In genomic region chr11:72130021-72130420, GRCm38 (mm10) we compare ENCODE assay signal across 8 mouse cellular contexts. TPM values are rescaled to one million over a fixed set of nuclear protein-coding genes. Genes with fewer than 3 reads are reported as not detected.
DNase-seq lines count a peak whose midpoint lies in the region; ATAC-seq lines count a peak whose summit lies in the region.

No protein-coding gene starts in this region.

- no peak overlapping the region for H3K4me2 ChIP-seq in kidney, embryonic 14.5 days (replicated peaks; ENCODE audit: low read depth, low read length)
- H3K4me2 ChIP-seq in liver, embryonic 15.5 days, result peak overlapping the region; percentile 6; the same call in 1 of the 2 replicates
- peak overlapping the region; percentile 13 for H3K4me2 ChIP-seq in stomach, embryonic 15.5 days

- peak; percentile 40 for DNase-seq in kidney, postnatal 10 days
- peak; percentile 74 for DNase-seq in cerebellum, adult 8-10 months
- DNase-seq in heart, adult 8-10 months (ENCODE audit: low spot score), result peak; percentile 63
- DNase-seq in urinary bladder, postnatal 10 days (ENCODE audit: low spot score), result no peak
- DNase-seq in spleen, adult 18-20 months, result no peak

- WGBS in kidney, embryonic 14.5 days, result 14% methylated on average over 11 of the region's 11 CpGs
- 15% methylated on average over 11 of the region's 11 CpGs for WGBS in liver, embryonic 15.5 days (ENCODE audit: insufficient replicate concordance)
- 10% methylated on average over 11 of the region's 11 CpGs for WGBS in stomach, embryonic 15.5 days

- H3K4me3 ChIP-seq in kidney, embryonic 14.5 days (ENCODE audit: low read length), result no peak overlapping the region
- no peak overlapping the region for H3K4me3 ChIP-seq in liver, embryonic 15.5 days (replicated peaks)
- H3K4me3 ChIP-seq in stomach, embryonic 15.5 days (replicated peaks), result no peak overlapping the region

- no peak overlapping the region for H3K27ac ChIP-seq in kidney, embryonic 14.5 days (ENCODE audit: low read depth, low read length)
- no peak overlapping the region for H3K27ac ChIP-seq in liver, embryonic 15.5 days (replicated peaks)
- H3K27ac ChIP-seq in stomach, embryonic 15.5 days, result 0 out of 2 replicates have a peak overlapping the region, but pooled peaks have one; percentile 3

- H3K27me3 ChIP-seq in kidney, embryonic 14.5 days (ENCODE audit: control insufficient read depth, insufficient read depth, low read length), result peaks cover 20% of the 10 kb centered on the region
- peaks cover 37% of the 10 kb centered on the region for H3K27me3 ChIP-seq in liver, embryonic 15.5 days
- peaks cover 11% of the 10 kb centered on the region for H3K27me3 ChIP-seq in stomach, embryonic 15.5 days (replicated peaks)

- H3K4me1 ChIP-seq in kidney, embryonic 14.5 days (ENCODE audit: control insufficient read depth, insufficient read depth, low read length), result 0 out of 2 replicates have a peak, but pooled peaks cover 6% of the 10 kb centered on the region
- H3K4me1 ChIP-seq in liver, embryonic 15.5 days (replicated peaks), result peaks cover 4% of the 10 kb centered on the region; the same call in 1 of the 2 replicates
- H3K4me1 ChIP-seq in stomach, embryonic 15.5 days, result peaks cover 30% of the 10 kb centered on the region

- no peak for ATAC-seq in kidney, embryonic 14.5 days (ENCODE audit: low FRiP score, low TSS enrichment)
- ATAC-seq in liver, embryonic 15.5 days (ENCODE audit: insufficient read depth), result no peak
- ATAC-seq in stomach, embryonic 15.5 days (ENCODE audit: insufficient read depth, low FRiP score, low read depth), result peak; percentile 69; the same call in 1 of the 2 replicates

- no peaks in the 10 kb centered on the region for H3K36me3 ChIP-seq in kidney, embryonic 14.5 days (ENCODE audit: control insufficient read depth, insufficient read depth, low read length)
- no peaks in the 10 kb centered on the region for H3K36me3 ChIP-seq in liver, embryonic 15.5 days (replicated peaks)
- no peaks in the 10 kb centered on the region for H3K36me3 ChIP-seq in stomach, embryonic 15.5 days

- no peak overlapping the region for H3K9ac ChIP-seq in kidney, embryonic 14.5 days (ENCODE audit: low read depth, low read length)
- H3K9ac ChIP-seq in liver, embryonic 15.5 days, result no peak overlapping the region
- H3K9ac ChIP-seq in stomach, embryonic 15.5 days, result no peak overlapping the region

- no peaks in the 10 kb centered on the region for H3K9me3 ChIP-seq in kidney, embryonic 14.5 days (ENCODE audit: control insufficient read depth, low read length)
- H3K9me3 ChIP-seq in liver, embryonic 15.5 days (replicated peaks), result no peaks in the 10 kb centered on the region
- H3K9me3 ChIP-seq in stomach, embryonic 15.5 days, result no peaks in the 10 kb centered on the region

RNA-seq across cellular contexts. Expression of gene Pitpnm3, which starts 5.6 kb away (rescaled TPM):
- 0.07 and 0.09 TPM in 2 replicates for polyA plus RNA-seq in kidney, embryonic 14.5 days (2014; fragmentation: Nextera tagmentation; extraction: Ambion mirVana)
- total RNA-seq in heart, adult 8-10 months (2022), result 1 to 10 TPM; 1.1 to 2.1 (median 1.9) TPM
- 0.03 TPM in 1 of 2 replicates, not detected in the other for polyA plus RNA-seq in liver, embryonic 15.5 days (2015; fragmentation: Nextera tagmentation; extraction: Ambion mirVana)
- polyA plus RNA-seq in stomach, embryonic 15.5 days (2015; fragmentation: Nextera tagmentation; extraction: Ambion mirVana), result 0.53 and 0.64 TPM in 2 replicates

Comparison
In these comparisons a context has a peak if more than half of its experiments do, and no peak if none do; other contexts are left out.
1. DNase-seq: peak in kidney, postnatal 10 days (single experiment), cerebellum, adult 8-10 months (single experiment) and heart, adult 8-10 months (single experiment); none in urinary bladder, postnatal 10 days (single experiment) and spleen, adult 18-20 months (0 of 2).